Mouse (Mus musculus): ENCODE results near the gene Ccser1. TPM values are rescaled to one million over a fixed set of nuclear protein-coding genes. Genes with fewer than 3 reads are reported as not detected.
A peak's percentile ranks its signal among the peaks of the same experiment; 100 is the strongest.

Gene Ccser1
- polyA plus RNA-seq, 1 experiment from 2014 or later: 4.5 TPM

GRCm38 (mm10) chr6:61515310-61515709, 335.2 kb downstream of the Ccser1 start:
- no peak overlapping the region for H3K4me3 ChIP-seq (replicated peaks; ENCODE audit: low read length)
- no peaks in the 10 kb centered on the region for H3K36me3 ChIP-seq (ENCODE audit: control insufficient read depth, insufficient read depth, low read length)
- no peaks in the 10 kb centered on the region for H3K9me3 ChIP-seq (replicated peaks; ENCODE audit: control insufficient read depth, low read length)
- H3K9ac ChIP-seq (ENCODE audit: low read length): no peak overlapping the region
- no peak overlapping the region for H3K27ac ChIP-seq (ENCODE audit: low read length)
- whole genome bisulfite sequencing: 71% methylated on average over 2 of the region's 2 CpGs
- no peaks in the 10 kb centered on the region for H3K27me3 ChIP-seq (ENCODE audit: control insufficient read depth, insufficient read depth, low read length)
- no peak overlapping the region for H3K4me2 ChIP-seq (ENCODE audit: low read depth, low read length)
- no peaks in the 10 kb centered on the region for H3K4me1 ChIP-seq (ENCODE audit: control insufficient read depth, insufficient read depth, low read length)
- ATAC-seq (ENCODE audit: insufficient read depth, low FRiP score): no peak

DNA sequence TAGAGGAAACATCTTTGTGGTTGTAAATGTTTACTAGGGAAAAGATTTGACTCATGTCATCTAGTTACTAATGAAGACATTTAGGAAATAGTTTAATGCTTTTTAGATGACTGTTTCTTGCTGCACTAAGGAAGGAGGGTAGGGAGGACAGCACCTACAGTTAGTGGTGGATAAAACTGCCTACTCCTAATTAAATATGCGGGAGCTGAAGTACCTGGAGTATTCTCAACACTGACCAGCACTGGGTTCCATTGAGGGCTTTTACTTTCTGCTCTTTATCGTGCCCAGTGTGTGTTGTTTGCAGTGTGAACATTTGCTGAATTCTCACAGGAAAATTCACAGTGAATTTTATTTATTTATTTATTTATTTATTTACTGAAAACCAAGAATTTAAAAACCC, 341.5 kb downstream of the Ccser1 start:
- no peaks in the 10 kb centered on the region for H3K27me3 ChIP-seq (ENCODE audit: control insufficient read depth, insufficient read depth, low read length)
- no peak for ATAC-seq (ENCODE audit: insufficient read depth, low FRiP score)
- H3K9me3 ChIP-seq (replicated peaks; ENCODE audit: control insufficient read depth, low read length): no peaks in the 10 kb centered on the region
- no peaks in the 10 kb centered on the region for H3K36me3 ChIP-seq (ENCODE audit: control insufficient read depth, insufficient read depth, low read length)
- WGBS: 75% methylated on average over 2 of the region's 2 CpGs
- H3K9ac ChIP-seq (ENCODE audit: low read length): no peak overlapping the region
- H3K4me2 ChIP-seq (ENCODE audit: low read depth, low read length): no peak overlapping the region
- H3K4me1 ChIP-seq (ENCODE audit: control insufficient read depth, insufficient read depth, low read length): no peaks in the 10 kb centered on the region
- no peak overlapping the region for H3K27ac ChIP-seq (ENCODE audit: low read length)
- no peak overlapping the region for H3K4me3 ChIP-seq (replicated peaks; ENCODE audit: low read length)

DNA sequence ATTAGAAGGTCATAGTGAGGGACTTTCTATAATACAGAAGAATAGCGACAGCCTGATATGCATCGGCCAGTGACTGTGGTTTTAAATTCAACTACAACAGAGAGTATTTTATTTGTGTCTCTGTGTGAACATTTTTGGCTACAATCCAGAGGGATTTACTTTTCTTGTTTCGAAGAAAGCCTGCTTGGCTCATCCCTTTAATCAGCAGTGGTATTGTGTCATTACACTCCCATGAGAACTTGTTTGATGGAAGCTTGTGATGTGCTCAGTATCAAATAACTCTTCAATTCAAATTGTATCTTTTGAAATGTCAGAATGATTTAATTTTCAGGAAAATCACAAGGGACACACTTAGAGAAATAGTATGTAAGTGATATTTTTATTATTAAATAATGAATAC, 342.0 kb downstream of the Ccser1 start:
- Histone ChIP-seq H3K9ac (ENCODE audit: low read length) (no peak overlapping the region), H3K27ac (ENCODE audit: low read length) (no peak overlapping the region), H3K9me3 (replicated peaks; ENCODE audit: control insufficient read depth, low read length) (no peaks in the 10 kb centered on the region), H3K4me1 (ENCODE audit: control insufficient read depth, insufficient read depth, low read length) (no peaks in the 10 kb centered on the region), H3K4me2 (ENCODE audit: low read depth, low read length) (no peak overlapping the region), H3K27me3 (ENCODE audit: control insufficient read depth, insufficient read depth, low read length) (no peaks in the 10 kb centered on the region), H3K36me3 (ENCODE audit: control insufficient read depth, insufficient read depth, low read length) (no peaks in the 10 kb centered on the region), H3K4me3 (replicated peaks; ENCODE audit: low read length) (no peak overlapping the region)
- no peak for ATAC-seq (ENCODE audit: insufficient read depth, low FRiP score)
- 68% methylated on average over 3 of the region's 3 CpGs for WGBS

DNA sequence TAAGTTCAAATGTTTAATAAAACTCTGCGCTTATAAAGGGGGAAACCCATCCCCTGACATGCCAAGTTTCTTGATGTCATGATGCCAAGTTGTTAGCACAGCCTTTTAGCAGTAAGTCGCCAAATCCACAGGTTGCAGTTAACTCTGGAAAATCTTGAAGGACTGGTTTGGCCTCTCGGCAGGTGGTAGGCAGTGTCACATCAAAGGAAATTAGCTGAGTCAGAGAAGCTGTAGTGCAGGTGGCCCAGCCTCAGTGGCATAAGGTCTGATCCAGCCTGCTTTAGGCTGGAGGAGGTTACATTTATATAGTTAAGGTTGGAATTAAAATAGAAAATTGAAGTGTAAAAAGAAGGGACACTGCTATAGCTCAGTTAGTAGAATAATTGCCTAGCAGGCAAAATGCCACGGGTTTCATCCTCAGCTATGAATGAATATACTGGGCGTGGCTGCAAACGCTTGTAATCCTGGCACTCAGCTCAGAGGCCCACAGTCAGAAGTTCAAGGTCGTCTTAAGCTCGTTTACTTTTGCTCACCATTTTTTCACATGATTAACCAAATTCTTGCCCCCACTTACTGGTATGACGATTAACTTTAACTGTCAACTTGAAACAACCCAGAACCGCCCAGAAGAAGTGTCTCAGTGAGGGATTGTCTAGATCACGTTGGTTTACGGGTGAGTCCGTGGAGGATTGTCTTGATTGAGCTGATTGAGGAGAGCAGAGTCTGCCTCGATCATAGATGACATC, 343.8 kb downstream of the Ccser1 start:
- WGBS: 20% methylated on average over 14 of the region's 14 CpGs
- peak overlapping the region; percentile 30; the same call in 1 of the 2 replicates for H3K27ac ChIP-seq (ENCODE audit: low read length)

DNA sequence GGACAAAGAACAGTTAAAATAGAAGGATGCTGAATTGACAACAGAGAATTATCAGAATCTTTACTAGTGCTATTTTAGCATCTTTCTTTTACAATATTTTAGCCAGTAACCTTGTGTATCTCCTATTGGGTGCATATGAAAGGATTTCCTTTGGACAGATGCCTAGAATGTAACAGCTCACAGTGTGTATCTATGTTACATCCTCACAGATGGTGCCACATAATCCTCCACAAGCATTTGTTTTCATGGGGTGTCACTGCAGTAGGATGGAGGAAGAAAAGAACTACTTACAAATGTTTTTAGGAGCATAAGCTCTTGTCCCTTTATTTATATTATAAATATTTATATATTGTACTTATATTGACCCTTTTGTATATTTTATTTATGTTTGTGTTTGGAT, 360.6 kb downstream of the Ccser1 start:
- H3K27ac ChIP-seq (ENCODE audit: low read length): no peak overlapping the region

More for the DNA sequence above, 343.8 kb downstream of the Ccser1 start:
- ATAC-seq (ENCODE audit: insufficient read depth, low FRiP score): peak; percentile 86
- Histone ChIP-seq H3K4me1 (ENCODE audit: control insufficient read depth, insufficient read depth, low read length) (no peaks in the 10 kb centered on the region), H3K36me3 (ENCODE audit: control insufficient read depth, insufficient read depth, low read length) (no peaks in the 10 kb centered on the region), H3K9ac (ENCODE audit: low read length) (no peak overlapping the region), H3K4me3 (replicated peaks; ENCODE audit: low read length) (no peak overlapping the region), H3K9me3 (replicated peaks; ENCODE audit: control insufficient read depth, low read length) (no peaks in the 10 kb centered on the region), H3K4me2 (ENCODE audit: low read depth, low read length) (no peak overlapping the region), H3K27me3 (ENCODE audit: control insufficient read depth, insufficient read depth, low read length) (no peaks in the 10 kb centered on the region)

GRCm38 (mm10) chr6:61543459-61544044, 363.4 kb downstream of the Ccser1 start:
- H3K4me3 ChIP-seq (replicated peaks; ENCODE audit: low read length): no peak overlapping the region
- H3K9me3 ChIP-seq (replicated peaks; ENCODE audit: control insufficient read depth, low read length): no peaks in the 10 kb centered on the region
- H3K27me3 ChIP-seq (ENCODE audit: control insufficient read depth, insufficient read depth, low read length): no peaks in the 10 kb centered on the region
- 73% methylated on average over 7 of the region's 7 CpGs for WGBS
- H3K4me2 ChIP-seq (ENCODE audit: low read depth, low read length): no peak overlapping the region
- no peak overlapping the region for H3K9ac ChIP-seq (ENCODE audit: low read length)
- no peaks in the 10 kb centered on the region for H3K36me3 ChIP-seq (ENCODE audit: control insufficient read depth, insufficient read depth, low read length)
- no peak overlapping the region for H3K27ac ChIP-seq (ENCODE audit: low read length)
- no peaks in the 10 kb centered on the region for H3K4me1 ChIP-seq (ENCODE audit: control insufficient read depth, insufficient read depth, low read length)
- no peak for ATAC-seq (ENCODE audit: insufficient read depth, low FRiP score)

More for the DNA sequence above, 360.6 kb downstream of the Ccser1 start:
- no peak overlapping the region for H3K9ac ChIP-seq (ENCODE audit: low read length)
- no peaks in the 10 kb centered on the region for H3K9me3 ChIP-seq (replicated peaks; ENCODE audit: control insufficient read depth, low read length)
- no peak overlapping the region for H3K4me2 ChIP-seq (ENCODE audit: low read depth, low read length)
- H3K4me3 ChIP-seq (replicated peaks; ENCODE audit: low read length): no peak overlapping the region
- H3K4me1 ChIP-seq (ENCODE audit: control insufficient read depth, insufficient read depth, low read length): no peaks in the 10 kb centered on the region
- H3K36me3 ChIP-seq (ENCODE audit: control insufficient read depth, insufficient read depth, low read length): no peaks in the 10 kb centered on the region
- no peak for ATAC-seq (ENCODE audit: insufficient read depth, low FRiP score)
- H3K27me3 ChIP-seq (ENCODE audit: control insufficient read depth, insufficient read depth, low read length): no peaks in the 10 kb centered on the region

GRCm38 (mm10) chr6:61567551-61567950, 387.4 kb downstream of the Ccser1 start:
- no peak for ATAC-seq (ENCODE audit: insufficient read depth, low FRiP score)
- 37% methylated on average over 2 of the region's 2 CpGs for WGBS
- Histone ChIP-seq H3K9ac (ENCODE audit: low read length) (no peak overlapping the region), H3K27me3 (ENCODE audit: control insufficient read depth, insufficient read depth, low read length) (no peaks in the 10 kb centered on the region), H3K9me3 (replicated peaks; ENCODE audit: control insufficient read depth, low read length) (no peaks in the 10 kb centered on the region), H3K36me3 (ENCODE audit: control insufficient read depth, insufficient read depth, low read length) (no peaks in the 10 kb centered on the region), H3K27ac (ENCODE audit: low read length) (no peak overlapping the region), H3K4me3 (replicated peaks; ENCODE audit: low read length) (no peak overlapping the region), H3K4me1 (ENCODE audit: control insufficient read depth, insufficient read depth, low read length) (no peaks in the 10 kb centered on the region), H3K4me2 (ENCODE audit: low read depth, low read length) (no peak overlapping the region)

- ATAC-seq (ENCODE audit: insufficient read depth, low FRiP score): no peak
- H3K27ac ChIP-seq (ENCODE audit: low read length): no peak overlapping the region
- H3K4me3 ChIP-seq (replicated peaks; ENCODE audit: low read length): no peak overlapping the region
- 82% methylated on average over 8 of the region's 8 CpGs for WGBS
- no peaks in the 10 kb centered on the region for H3K27me3 ChIP-seq (ENCODE audit: control insufficient read depth, insufficient read depth, low read length)
- no peak overlapping the region for H3K9ac ChIP-seq (ENCODE audit: low read length)
- H3K4me2 ChIP-seq (ENCODE audit: low read depth, low read length): no peak overlapping the region
- no peaks in the 10 kb centered on the region for H3K36me3 ChIP-seq (ENCODE audit: control insufficient read depth, insufficient read depth, low read length)
- H3K9me3 ChIP-seq (replicated peaks; ENCODE audit: control insufficient read depth, low read length): no peaks in the 10 kb centered on the region
- H3K4me1 ChIP-seq (ENCODE audit: control insufficient read depth, insufficient read depth, low read length): no peaks in the 10 kb centered on the region
Observed at GRCm38 (mm10) chr6:61567967-61568366, 387.8 kb downstream of the Ccser1 start.

DNA sequence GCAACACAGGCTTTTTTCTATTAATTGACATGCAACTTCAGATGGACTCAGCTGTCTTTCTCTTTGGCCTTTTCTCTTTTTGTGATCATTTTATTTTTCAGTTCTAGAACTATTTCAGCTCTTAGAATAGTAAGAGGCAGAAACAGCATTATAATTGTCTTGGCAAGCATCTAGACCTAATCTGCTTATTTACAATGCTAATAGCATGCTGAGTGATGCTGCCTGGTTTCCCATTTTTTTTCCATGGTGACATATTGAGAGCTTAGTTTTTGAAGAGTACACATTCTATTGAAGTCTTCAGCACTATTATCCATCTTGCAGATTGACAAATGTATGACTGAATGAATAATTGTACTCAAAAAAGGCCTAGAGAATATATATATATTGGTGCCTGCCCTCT, 401.6 kb downstream of the Ccser1 start:
- H3K9me3 ChIP-seq (replicated peaks; ENCODE audit: control insufficient read depth, low read length): no peaks in the 10 kb centered on the region
- H3K36me3 ChIP-seq (ENCODE audit: control insufficient read depth, insufficient read depth, low read length): no peaks in the 10 kb centered on the region
- no peak overlapping the region for H3K9ac ChIP-seq (ENCODE audit: low read length)
- no peaks in the 10 kb centered on the region for H3K27me3 ChIP-seq (ENCODE audit: control insufficient read depth, insufficient read depth, low read length)
- no peaks in the 10 kb centered on the region for H3K4me1 ChIP-seq (ENCODE audit: control insufficient read depth, insufficient read depth, low read length)
- H3K4me2 ChIP-seq (ENCODE audit: low read depth, low read length): no peak overlapping the region
- no peak overlapping the region for H3K27ac ChIP-seq (ENCODE audit: low read length)
- no peak for ATAC-seq (ENCODE audit: insufficient read depth, low FRiP score)
- no peak overlapping the region for H3K4me3 ChIP-seq (replicated peaks; ENCODE audit: low read length)

Data from stomach, embryonic 16.5 days (tissue).